Mouse (Mus musculus): Measurements from ENCODE around the gene Babam2.

DNA sequence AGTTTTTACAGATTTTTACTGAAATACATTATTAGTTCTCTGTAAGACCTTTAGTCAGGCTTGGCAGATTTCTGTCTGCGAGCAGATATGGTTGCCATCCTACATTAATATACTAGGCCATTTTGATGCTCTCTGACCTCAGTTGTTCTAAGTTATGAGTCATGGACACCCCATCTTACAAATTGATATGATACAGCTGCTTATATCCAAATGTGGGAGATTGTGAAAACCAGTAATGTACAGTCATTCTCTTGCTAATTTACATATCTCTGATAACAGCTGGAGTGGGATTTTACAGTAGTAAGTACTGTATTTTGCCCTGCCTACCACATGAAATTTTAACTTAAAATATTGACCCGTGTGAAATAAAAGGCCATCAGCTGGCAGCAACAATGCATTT lies 204.7 kb downstream of the Babam2 start:
- TF ChIP-seq CTCF (conservative IDR thresholded peaks at IDR 0.05; ENCODE audit: insufficient read depth, insufficient read length, low read depth, low read length) (no peak), POLR2A (IDR thresholded peaks at IDR 0.05; ENCODE audit: low read depth, low read length) (no peak)

All from kidney, adult 2 months (tissue).